Mouse (Mus musculus): ENCODE results near the gene Hmgcs2. TPM values are rescaled to one million over a fixed set of nuclear protein-coding genes. Genes with fewer than 3 reads are reported as not detected.

Hmgcs2 gene
- polyA plus RNA-seq (2015; fragmentation: Nextera tagmentation; extraction: Ambion mirVana), result 5.7 and 9.4 TPM in 2 replicates

DNA sequence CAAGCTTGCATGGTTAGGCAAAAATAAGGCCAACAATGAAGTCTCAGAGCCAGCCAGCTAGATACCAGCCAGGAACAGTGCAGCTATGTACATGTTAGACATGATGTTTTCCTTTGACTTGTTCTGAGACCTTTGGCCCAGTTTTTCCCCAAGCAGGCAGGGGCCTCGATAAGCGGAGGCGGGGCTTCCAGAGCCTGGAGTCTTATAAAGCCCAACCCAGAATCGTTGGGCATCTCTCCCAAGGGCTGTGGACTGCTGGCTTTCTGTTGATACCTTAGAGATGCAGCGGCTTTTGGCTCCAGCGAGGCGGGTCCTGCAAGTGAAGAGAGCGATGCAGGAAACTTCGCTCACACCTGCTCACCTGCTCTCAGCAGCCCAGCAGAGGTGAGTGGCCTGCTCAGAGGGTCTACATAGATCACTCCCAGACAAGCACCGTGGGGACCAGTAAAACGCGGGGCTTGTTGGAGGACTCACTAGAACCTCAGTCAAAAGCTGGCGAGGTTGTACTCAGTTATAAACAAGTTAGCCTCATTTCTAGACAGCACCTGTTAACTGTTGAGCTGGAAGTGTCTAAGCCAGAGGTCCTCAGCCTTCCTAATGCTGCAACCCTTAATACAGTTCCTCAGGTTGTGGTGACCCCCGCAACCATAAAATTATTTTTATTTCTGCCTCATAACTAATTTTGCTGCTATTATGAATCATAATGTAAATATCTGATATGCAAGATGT is at the start of gene Hmgcs2:
TSS of gene Hmgcs2 (plus strand) at position 232 of the 729 bp plus-strand sequence.
- H3K9ac ChIP-seq (ENCODE audit: low read length), result no peak within 1 kb of the TSS
- ATAC-seq (ENCODE audit: low read depth), result peak; percentile 64
- no peaks in the 10 kb centered on the region for H3K36me3 ChIP-seq (ENCODE audit: control insufficient read depth, insufficient read depth, low read length)
- H3K4me2 ChIP-seq (ENCODE audit: low read depth, low read length), result peak within 1 kb of the TSS; percentile 38
- H3K4me1 ChIP-seq (replicated peaks; ENCODE audit: control insufficient read depth, insufficient read depth, low read length), result peaks cover 13% of the 10 kb centered on the region
- H3K4me3 ChIP-seq (ENCODE audit: low read length), result no peak within 1 kb of the TSS
- no peaks in the 10 kb centered on the region for H3K9me3 ChIP-seq (ENCODE audit: control insufficient read depth, low read length)
- WGBS, result 47% methylated on average over 14 of the region's 14 CpGs
- H3K27ac ChIP-seq (ENCODE audit: low read length), result no peak within 1 kb of the TSS
- H3K27me3 ChIP-seq (ENCODE audit: control insufficient read depth, insufficient read depth, low read depth, low read length), result no peaks in the 10 kb centered on the region

DNA sequence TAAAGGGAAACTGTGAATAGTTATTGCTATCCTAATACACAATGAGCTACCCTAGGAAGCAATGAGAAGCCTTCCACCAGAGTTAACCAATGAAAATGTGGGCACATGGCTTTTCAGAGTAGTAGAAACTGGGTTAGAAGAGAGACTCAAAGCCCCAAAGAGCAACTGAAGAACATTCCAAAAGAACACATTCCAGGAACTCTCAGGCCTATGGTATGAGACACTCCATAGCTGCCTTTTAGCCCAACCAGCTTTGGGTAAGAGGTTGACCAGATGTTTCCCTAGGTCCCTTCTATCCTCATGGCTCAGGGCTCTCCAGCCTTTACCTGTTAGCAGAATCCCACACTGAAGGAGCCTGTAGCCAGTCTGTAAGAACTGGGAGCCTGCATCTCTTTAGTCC is 46.7 kb upstream of the Hmgcs2 start:
- Histone ChIP-seq H3K27me3 (ENCODE audit: control insufficient read depth, insufficient read depth, low read depth, low read length) (no peaks in the 10 kb centered on the region), H3K36me3 (ENCODE audit: control insufficient read depth, insufficient read depth, low read length) (no peaks in the 10 kb centered on the region), H3K4me3 (ENCODE audit: low read length) (no peak overlapping the region), H3K4me1 (replicated peaks; ENCODE audit: control insufficient read depth, insufficient read depth, low read length) (no peaks in the 10 kb centered on the region), H3K9ac (ENCODE audit: low read length) (no peak overlapping the region), H3K9me3 (ENCODE audit: control insufficient read depth, low read length) (no peaks in the 10 kb centered on the region), H3K27ac (ENCODE audit: low read length) (no peak overlapping the region), H3K4me2 (ENCODE audit: low read depth, low read length) (no peak overlapping the region)
- ATAC-seq (ENCODE audit: low read depth), result no peak

DNA sequence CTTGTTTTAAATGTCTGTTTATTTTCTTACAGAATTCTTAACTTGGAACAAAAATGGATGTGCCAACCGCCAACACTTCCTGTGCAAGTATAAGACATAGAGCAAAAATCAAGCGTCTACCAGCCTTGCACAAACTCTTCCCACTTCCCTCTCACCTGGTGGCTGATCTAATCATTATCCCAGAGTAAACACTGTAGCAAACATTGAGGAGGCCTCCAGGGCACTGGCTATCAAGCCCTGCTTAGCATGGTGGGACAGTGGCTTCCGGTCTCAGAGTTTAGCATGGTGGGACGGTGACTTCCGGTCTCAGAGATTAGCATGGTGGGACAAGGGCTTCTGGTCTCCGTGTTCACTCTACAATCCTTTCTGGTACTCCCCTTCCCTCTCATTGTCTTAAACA is 44.0 kb upstream of the Hmgcs2 start:
- Histone ChIP-seq H3K9ac (ENCODE audit: low read length) (no peak overlapping the region), H3K9me3 (ENCODE audit: control insufficient read depth, low read length) (no peaks in the 10 kb centered on the region), H3K27me3 (ENCODE audit: control insufficient read depth, insufficient read depth, low read depth, low read length) (no peaks in the 10 kb centered on the region), H3K27ac (ENCODE audit: low read length) (no peak overlapping the region), H3K4me3 (ENCODE audit: low read length) (no peak overlapping the region), H3K4me2 (ENCODE audit: low read depth, low read length) (no peak overlapping the region), H3K36me3 (ENCODE audit: control insufficient read depth, insufficient read depth, low read length) (no peaks in the 10 kb centered on the region), H3K4me1 (replicated peaks; ENCODE audit: control insufficient read depth, insufficient read depth, low read length) (no peaks in the 10 kb centered on the region)
- 54% methylated on average over 6 of the region's 6 CpGs for WGBS
- ATAC-seq (ENCODE audit: low read depth), result no peak

DNA sequence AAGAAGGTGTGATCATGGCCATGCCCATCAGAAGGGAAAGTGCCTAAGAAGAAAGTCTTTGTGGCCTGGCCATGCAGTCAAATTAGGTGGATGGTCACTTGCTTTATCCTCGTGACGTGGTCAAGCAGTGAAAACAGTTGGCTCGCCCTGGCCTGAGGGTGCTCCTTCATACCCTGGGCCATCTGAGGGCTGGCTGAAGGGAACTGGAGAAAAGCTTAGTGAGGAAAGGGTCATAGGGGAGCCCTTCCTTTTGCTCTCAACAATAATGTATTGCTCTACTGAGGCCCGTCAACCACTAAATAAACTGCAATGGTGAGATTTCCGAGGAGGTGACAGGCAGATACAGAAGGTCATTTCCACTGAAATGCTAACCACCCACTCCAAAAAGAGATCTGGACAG is 43.0 kb upstream of the Hmgcs2 start:
- H3K27me3 ChIP-seq (ENCODE audit: control insufficient read depth, insufficient read depth, low read depth, low read length), result no peaks in the 10 kb centered on the region
- no peaks in the 10 kb centered on the region for H3K9me3 ChIP-seq (ENCODE audit: control insufficient read depth, low read length)
- H3K4me3 ChIP-seq (ENCODE audit: low read length), result no peak overlapping the region
- no peak overlapping the region for H3K4me2 ChIP-seq (ENCODE audit: low read depth, low read length)
- no peaks in the 10 kb centered on the region for H3K36me3 ChIP-seq (ENCODE audit: control insufficient read depth, insufficient read depth, low read length)
- H3K4me1 ChIP-seq (replicated peaks; ENCODE audit: control insufficient read depth, insufficient read depth, low read length), result no peaks in the 10 kb centered on the region
- no peak for ATAC-seq (ENCODE audit: low read depth)
- no peak overlapping the region for H3K9ac ChIP-seq (ENCODE audit: low read length)
- 69% methylated on average over 5 of the region's 5 CpGs for WGBS
- no peak overlapping the region for H3K27ac ChIP-seq (ENCODE audit: low read length)

DNA sequence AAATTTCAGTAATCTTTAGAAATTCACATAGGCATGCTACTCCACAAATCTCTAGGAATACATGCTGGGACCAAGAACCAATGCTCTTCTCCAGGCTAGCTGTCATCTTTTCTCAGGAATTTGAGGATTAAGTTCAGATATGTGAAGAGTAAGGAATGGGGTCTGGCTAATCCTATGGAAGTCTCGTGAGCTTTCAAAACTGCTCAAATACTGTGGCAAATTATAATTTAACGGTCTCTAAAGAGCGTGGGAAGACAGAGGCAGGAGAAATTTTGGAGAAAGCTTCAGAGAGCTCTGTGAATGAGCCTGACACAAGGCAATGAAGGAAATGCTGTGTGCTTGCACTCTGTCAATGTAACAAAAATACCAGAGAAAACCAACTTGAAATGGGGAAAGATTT is 42.1 kb upstream of the Hmgcs2 start:
- 90% methylated on average over 3 of the region's 3 CpGs for WGBS
- Histone ChIP-seq H3K9me3 (ENCODE audit: control insufficient read depth, low read length) (no peaks in the 10 kb centered on the region), H3K9ac (ENCODE audit: low read length) (no peak overlapping the region), H3K4me1 (replicated peaks; ENCODE audit: control insufficient read depth, insufficient read depth, low read length) (no peaks in the 10 kb centered on the region), H3K27me3 (ENCODE audit: control insufficient read depth, insufficient read depth, low read depth, low read length) (no peaks in the 10 kb centered on the region), H3K27ac (ENCODE audit: low read length) (no peak overlapping the region), H3K36me3 (ENCODE audit: control insufficient read depth, insufficient read depth, low read length) (no peaks in the 10 kb centered on the region), H3K4me3 (ENCODE audit: low read length) (no peak overlapping the region), H3K4me2 (ENCODE audit: low read depth, low read length) (no peak overlapping the region)
- ATAC-seq (ENCODE audit: low read depth), result no peak

DNA sequence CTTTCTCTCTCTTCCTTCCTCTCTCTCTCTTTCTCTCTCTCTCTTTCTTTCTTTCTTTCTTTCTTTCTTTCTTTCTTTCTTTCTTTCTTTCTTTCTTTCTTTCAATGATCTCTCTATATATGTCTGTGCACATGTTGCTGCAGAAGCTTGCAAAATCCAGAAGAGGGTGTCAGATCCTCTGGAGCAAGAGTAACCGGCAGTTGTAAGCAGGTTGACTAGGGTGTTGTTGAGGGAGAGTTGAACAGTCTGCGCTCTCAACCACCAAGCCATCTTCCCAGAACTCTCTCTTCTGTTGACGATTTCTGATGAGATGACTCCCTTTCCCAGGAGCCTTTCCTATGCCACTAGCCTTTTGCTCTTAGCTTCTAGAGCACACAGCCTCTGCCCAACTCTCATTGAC is 38.2 kb upstream of the Hmgcs2 start:
- no peak overlapping the region for H3K27ac ChIP-seq (ENCODE audit: low read length)
- H3K36me3 ChIP-seq (ENCODE audit: control insufficient read depth, insufficient read depth, low read length), result no peaks in the 10 kb centered on the region
- H3K4me1 ChIP-seq (replicated peaks; ENCODE audit: control insufficient read depth, insufficient read depth, low read length), result no peaks in the 10 kb centered on the region
- no peak overlapping the region for H3K4me3 ChIP-seq (ENCODE audit: low read length)
- no peaks in the 10 kb centered on the region for H3K27me3 ChIP-seq (ENCODE audit: control insufficient read depth, insufficient read depth, low read depth, low read length)
- WGBS, result 63% methylated on average over 3 of the region's 3 CpGs
- H3K9me3 ChIP-seq (ENCODE audit: control insufficient read depth, low read length), result no peaks in the 10 kb centered on the region
- no peak for ATAC-seq (ENCODE audit: low read depth)
- H3K4me2 ChIP-seq (ENCODE audit: low read depth, low read length), result no peak overlapping the region
- H3K9ac ChIP-seq (ENCODE audit: low read length), result no peak overlapping the region

DNA sequence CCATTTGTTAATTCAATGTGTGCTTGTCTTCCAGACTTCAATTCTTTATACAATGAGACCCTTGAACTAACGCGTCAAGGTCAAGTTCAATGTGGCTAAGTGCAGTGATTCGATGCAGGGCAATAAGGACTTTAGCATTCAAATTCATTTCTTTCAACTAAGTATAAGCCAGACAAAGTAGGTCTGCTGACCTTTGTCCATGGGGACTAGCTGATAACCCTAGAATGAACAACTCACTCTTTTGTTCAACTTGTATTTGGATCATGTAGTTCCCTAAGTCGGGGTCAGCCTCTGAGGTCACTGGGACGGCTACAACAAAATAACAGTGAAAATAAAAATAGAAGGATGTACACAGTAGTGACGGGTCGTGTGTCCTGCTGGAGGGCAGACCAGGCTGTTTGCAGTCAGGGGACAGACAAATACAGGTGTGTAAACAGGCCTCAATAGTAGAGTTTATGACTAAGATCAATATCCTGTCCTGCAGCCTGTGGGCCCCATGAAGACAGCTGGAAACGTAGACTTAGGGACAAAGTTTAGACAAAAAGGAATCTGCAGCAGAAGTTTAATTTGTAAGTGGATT is 37.7 kb upstream of the Hmgcs2 start:
- Histone ChIP-seq H3K27ac (ENCODE audit: low read length) (no peak overlapping the region), H3K9me3 (ENCODE audit: control insufficient read depth, low read length) (no peaks in the 10 kb centered on the region), H3K36me3 (ENCODE audit: control insufficient read depth, insufficient read depth, low read length) (no peaks in the 10 kb centered on the region), H3K4me1 (replicated peaks; ENCODE audit: control insufficient read depth, insufficient read depth, low read length) (no peaks in the 10 kb centered on the region), H3K9ac (ENCODE audit: low read length) (no peak overlapping the region), H3K27me3 (ENCODE audit: control insufficient read depth, insufficient read depth, low read depth, low read length) (no peaks in the 10 kb centered on the region), H3K4me3 (ENCODE audit: low read length) (no peak overlapping the region), H3K4me2 (ENCODE audit: low read depth, low read length) (no peak overlapping the region)
- whole genome bisulfite sequencing, result 55% methylated on average over 8 of the region's 8 CpGs
- no peak for ATAC-seq (ENCODE audit: low read depth)

DNA sequence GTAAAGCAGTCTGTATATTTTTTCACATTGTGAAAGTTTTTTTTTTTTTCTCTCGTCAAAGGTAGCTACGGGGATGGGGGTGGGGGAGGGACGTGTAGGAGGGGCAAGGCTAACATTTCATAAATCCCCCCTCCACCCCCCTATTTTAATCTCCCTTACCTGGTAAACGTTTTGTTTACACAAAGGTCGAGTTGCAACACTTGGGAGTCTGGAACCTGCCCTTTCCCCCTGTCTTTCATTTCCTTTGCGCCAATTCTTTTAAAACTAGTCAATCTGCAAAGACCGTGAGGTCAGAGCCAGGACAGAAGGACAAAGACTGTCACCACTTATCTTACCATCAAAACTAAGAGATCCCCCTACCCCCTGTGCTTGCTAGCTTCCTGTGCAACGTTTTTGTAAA is 34.3 kb upstream of the Hmgcs2 start:
- no peaks in the 10 kb centered on the region for H3K36me3 ChIP-seq (ENCODE audit: control insufficient read depth, insufficient read depth, low read length)
- H3K9ac ChIP-seq (ENCODE audit: low read length), result no peak overlapping the region
- H3K27ac ChIP-seq (ENCODE audit: low read length), result no peak overlapping the region; the same call in 1 of the 2 replicates
- H3K4me2 ChIP-seq (ENCODE audit: low read depth, low read length), result 0 out of 2 replicates have a peak overlapping the region, but pooled peaks have one; percentile 7
- no peak for ATAC-seq (ENCODE audit: low read depth)
- no peaks in the 10 kb centered on the region for H3K9me3 ChIP-seq (ENCODE audit: control insufficient read depth, low read length)
- 6% methylated on average over 8 of the region's 8 CpGs for WGBS
- no peaks in the 10 kb centered on the region for H3K4me1 ChIP-seq (replicated peaks; ENCODE audit: control insufficient read depth, insufficient read depth, low read length)
- H3K27me3 ChIP-seq (ENCODE audit: control insufficient read depth, insufficient read depth, low read depth, low read length), result no peaks in the 10 kb centered on the region
- no peak overlapping the region for H3K4me3 ChIP-seq (ENCODE audit: low read length)

DNA sequence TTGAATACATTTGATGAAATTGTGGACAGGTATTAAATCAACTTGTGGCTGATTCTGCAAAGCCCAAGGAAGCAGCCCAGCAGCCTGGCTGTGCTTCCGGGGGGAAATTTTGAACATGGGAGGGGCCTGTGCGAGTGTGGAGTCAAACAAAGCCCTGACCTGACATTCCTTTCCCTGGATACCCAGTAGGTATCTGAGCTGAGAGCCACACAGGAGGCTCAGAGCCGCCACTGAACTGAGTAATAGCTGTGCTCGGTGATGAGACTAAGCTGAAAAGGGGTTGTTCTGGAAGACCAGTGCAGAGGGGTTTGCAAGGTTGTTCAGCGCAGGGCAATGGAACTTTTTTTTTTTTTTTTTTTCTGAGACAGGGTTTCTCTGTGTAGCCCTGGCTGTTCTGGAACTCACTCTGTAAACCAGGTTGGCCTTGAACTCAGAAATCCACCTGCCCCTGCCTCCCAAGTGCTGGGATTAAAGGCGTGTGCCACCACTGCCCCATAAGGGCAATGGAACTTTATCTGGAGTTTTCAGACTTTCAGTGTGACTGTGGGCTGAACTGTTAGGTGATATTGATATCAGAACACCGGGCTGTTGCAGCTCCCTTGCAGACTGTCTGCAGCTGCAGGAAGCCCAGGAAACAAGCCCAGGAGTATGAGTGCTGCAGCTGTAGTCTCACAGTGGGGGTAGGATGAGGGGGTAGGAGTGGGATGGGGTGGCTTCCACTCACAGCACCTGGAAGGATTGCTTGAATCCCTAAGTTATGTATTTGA is 33.1 kb upstream of the Hmgcs2 start:
- Histone ChIP-seq H3K9me3 (ENCODE audit: control insufficient read depth, low read length) (no peaks in the 10 kb centered on the region), H3K4me1 (replicated peaks; ENCODE audit: control insufficient read depth, insufficient read depth, low read length) (no peaks in the 10 kb centered on the region), H3K27me3 (ENCODE audit: control insufficient read depth, insufficient read depth, low read depth, low read length) (no peaks in the 10 kb centered on the region), H3K4me2 (ENCODE audit: low read depth, low read length) (no peak overlapping the region), H3K36me3 (ENCODE audit: control insufficient read depth, insufficient read depth, low read length) (no peaks in the 10 kb centered on the region), H3K4me3 (ENCODE audit: low read length) (no peak overlapping the region), H3K9ac (ENCODE audit: low read length) (no peak overlapping the region), H3K27ac (ENCODE audit: low read length) (no peak overlapping the region)
- WGBS, result 30% methylated on average over 7 of the region's 7 CpGs
- ATAC-seq (ENCODE audit: low read depth), result peak; percentile 47; the same call in 1 of the 2 replicates
